Mouse (Mus musculus) left cerebral cortex, adult 6 months (tissue): ENCODE measurements around the gene Crkl. TPM values are rescaled to one million over a fixed set of nuclear protein-coding genes. Genes with fewer than 3 reads are reported as not detected.

Experiments
- long read RNA-seq, 2 experiments: library from polyadenylated mRNA; unstranded; transcript quantifications; one replicate each; pipeline ENCODE4 v2.0.0; 2019 to 2020
- polyA plus RNA-seq: library from polyadenylated mRNA; unstranded; fragments of <200 nt; fragmentation: Nextera tagmentation; gene quantifications from 2 replicates; pipeline ENCODE4 v1.2.3, GENCODE M21; 2021

The Crkl gene
- 19.6 and 24.1 TPM in 2 replicates for polyA plus RNA-seq
- long read RNA-seq, experiment 1, full-length matches to known transcripts: 67 of 87 reads
- long read RNA-seq, experiment 1, partial matches to known transcripts: 4 of 87 reads
- long read RNA-seq, experiment 1, other reads (novel, unspliced or antisense): 16 of 87 reads
- long read RNA-seq, experiment 2, full-length matches to known transcripts: 3 of 15 reads
- long read RNA-seq, experiment 2, partial matches to known transcripts: 12 of 15 reads
- long read RNA-seq, experiment 2, other reads (novel, unspliced or antisense): 0 of 15 reads

DNA sequence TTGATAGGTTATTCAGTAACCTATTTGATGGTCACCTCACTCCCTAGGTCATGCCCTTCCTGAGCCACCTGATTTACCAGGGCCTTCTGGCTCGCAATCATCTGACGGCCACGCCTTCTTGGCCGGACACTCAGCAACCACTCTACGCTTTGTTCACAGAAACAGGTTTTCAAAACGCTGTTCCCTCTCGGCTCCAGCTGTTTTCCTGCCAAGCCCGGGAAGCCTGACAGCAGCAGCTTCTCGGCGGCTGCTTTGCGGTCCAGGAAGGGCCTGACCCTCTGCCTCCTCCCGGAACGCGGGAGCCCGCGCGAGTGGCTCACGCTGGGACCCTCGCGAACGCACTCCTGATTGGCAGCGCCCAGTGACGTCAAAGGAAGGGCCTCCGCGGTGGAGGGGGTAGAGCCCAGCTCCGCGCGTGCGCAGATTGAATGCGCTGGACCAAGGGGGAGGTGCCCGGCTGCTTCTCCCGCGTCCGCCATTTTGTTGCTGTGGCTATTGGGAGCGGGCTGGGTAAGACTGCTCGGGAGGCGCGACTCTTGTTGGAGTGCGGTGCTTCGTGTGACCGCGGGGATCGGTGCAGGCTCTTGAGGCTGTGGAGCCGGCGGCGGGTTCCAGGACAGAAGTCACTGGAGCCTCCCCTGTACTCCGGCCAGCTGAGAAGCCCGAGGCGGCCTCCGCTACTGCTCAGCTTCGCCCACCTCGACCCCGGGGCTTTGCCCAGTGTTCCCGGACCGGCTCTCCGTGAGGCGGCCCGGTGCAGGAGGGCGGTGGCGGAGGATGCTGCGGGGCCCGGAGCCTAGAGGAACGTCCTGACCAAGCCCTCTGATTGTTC lies at the start of gene Crkl:
Gene Crkl (plus strand): TSS at position 447 of the 832 bp plus-strand sequence.

GRCm38 (mm10) chr16:17405736-17406443 lies 45.9 kb upstream of the Crkl start, which contains the start of the genes Snap29 and Pi4ka:
Gene Snap29, plus strand, starts transcription at chr16:17405986.
Gene Pi4ka, minus strand, starts transcription at chr16:17406314.

GRCm38 (mm10) chr16:17489469-17490111 lies 37.8 kb downstream of the Crkl start, which contains the start of gene Aifm3:
Gene Aifm3, plus strand, starts transcription at chr16:17489611.

DNA sequence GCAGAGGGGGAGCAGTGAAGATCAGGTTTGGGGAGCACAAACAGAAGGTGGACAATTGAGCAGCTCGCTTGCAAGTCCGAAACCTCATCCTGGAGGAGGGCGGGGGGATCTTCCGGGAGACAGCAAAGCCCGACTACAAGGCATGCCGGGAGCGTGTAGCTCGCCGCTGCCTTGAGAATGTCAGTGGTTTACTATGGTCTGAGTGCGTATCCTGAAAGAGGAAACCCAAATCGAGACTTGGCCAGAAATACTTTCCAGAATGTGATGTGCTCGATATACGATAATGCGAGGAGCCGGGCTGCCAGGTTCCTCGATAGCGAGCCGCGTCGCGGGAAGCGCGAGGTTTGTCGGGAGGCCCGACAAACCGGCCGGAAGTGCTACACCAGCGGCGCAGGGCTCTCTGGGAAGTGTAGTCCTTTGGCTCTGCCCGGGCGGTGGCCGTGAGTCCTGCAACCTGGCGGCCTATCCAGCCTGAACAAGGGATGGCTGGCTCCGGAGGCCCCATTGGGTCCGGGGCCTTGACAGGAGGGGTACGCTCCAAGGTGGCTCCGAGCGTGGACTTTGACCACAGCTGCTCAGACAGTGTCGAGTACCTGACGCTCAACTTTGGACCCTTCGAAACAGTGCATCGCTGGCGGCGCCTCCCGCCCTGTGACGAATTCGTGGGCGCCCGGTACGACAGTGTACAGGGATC lies 56.9 kb downstream of the Crkl start, which contains the start of gene Lztr1:
Gene Lztr1 (plus strand): TSS at position 143 of the 694 bp plus-strand sequence.

DNA sequence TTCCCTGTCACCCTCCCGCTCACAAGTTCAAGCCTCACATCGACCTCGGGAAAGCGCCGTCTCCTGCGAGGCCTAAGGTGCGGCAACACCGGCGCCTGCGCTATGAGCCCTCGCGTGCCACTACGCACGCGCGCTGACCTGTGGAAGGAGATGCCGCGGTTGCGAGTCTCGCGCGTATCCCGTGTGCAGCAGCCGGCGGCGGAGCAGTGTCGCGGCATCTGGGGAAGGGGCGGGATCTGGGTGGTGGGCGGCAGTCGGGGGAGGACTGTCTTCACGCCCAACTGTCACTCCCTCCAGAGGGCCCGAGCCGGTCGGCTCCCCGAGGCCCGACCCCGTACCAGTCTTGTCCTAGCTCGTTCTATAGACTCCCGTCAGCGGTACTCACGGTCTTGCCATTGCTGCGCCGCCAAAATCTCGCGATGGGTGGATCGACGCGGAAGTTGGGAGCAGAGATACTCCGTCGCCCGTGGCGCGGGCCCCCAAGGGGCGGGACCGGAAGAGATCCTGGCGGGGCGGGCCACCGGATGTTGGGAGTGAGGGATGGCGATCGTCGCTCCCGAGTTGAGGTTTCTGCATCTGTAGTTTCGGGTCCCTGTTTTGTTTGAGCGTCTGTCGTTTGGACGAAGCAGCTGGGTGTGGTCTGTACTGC lies 79.0 kb downstream of the Crkl start, which contains the start of gene Thap7:
Gene Thap7 (minus strand): TSS at position 497 of the 649 bp plus-strand sequence.

Other genes with a start within 250 kb of the Crkl start
- gene Ube2l3, start 249.3 kb upstream of the Crkl start, polyA plus RNA-seq: 103 and 106 TPM in 2 replicates
- 0.22 and 0.34 TPM in 2 replicates for gene Rimbp3, start 243.4 kb upstream of the Crkl start, polyA plus RNA-seq
- gene Hic2, start 218.4 kb upstream of the Crkl start, polyA plus RNA-seq: 0.55 and 0.72 TPM in 2 replicates
- gene Tmem191c, start 175.9 kb upstream of the Crkl start, polyA plus RNA-seq: 148 and 162 TPM in 2 replicates
- 4.2 and 4.4 TPM in 2 replicates for gene Serpind1, start 120.6 kb upstream of the Crkl start, polyA plus RNA-seq
- gene Snap29, start 46.0 kb upstream of the Crkl start, polyA plus RNA-seq: 6.3 and 7.3 TPM in 2 replicates
- 75.4 and 78.1 TPM in 2 replicates for gene Pi4ka, start 45.7 kb upstream of the Crkl start, polyA plus RNA-seq
- 27.3 and 28.4 TPM in 2 replicates for gene Aifm3, start 37.6 kb downstream of the Crkl start, polyA plus RNA-seq
- 92.7 and 137 TPM in 2 replicates for gene Lztr1, start 56.7 kb downstream of the Crkl start, polyA plus RNA-seq
- 58.8 and 69.2 TPM in 2 replicates for gene Thap7, start 79.1 kb downstream of the Crkl start, polyA plus RNA-seq
- 0.68 and 1.0 TPM in 2 replicates for gene Lrrc74b, start 109.3 kb downstream of the Crkl start, polyA plus RNA-seq
- gene P2rx6, start 109.9 kb downstream of the Crkl start, polyA plus RNA-seq: 1.1 and 1.3 TPM in 2 replicates
- 61.6 and 101 TPM in 2 replicates for gene Slc7a4, start 131.2 kb downstream of the Crkl start, polyA plus RNA-seq
- 9.7 and 13.4 TPM in 2 replicates for gene Smpd4, start 167.4 kb downstream of the Crkl start, polyA plus RNA-seq
- gene Ccdc74a, start 194.5 kb downstream of the Crkl start, polyA plus RNA-seq: 9.0 and 30.9 TPM in 2 replicates